Comparison of ENCODE assay signal across 24 mouse cellular contexts in the genomic region with DNA sequence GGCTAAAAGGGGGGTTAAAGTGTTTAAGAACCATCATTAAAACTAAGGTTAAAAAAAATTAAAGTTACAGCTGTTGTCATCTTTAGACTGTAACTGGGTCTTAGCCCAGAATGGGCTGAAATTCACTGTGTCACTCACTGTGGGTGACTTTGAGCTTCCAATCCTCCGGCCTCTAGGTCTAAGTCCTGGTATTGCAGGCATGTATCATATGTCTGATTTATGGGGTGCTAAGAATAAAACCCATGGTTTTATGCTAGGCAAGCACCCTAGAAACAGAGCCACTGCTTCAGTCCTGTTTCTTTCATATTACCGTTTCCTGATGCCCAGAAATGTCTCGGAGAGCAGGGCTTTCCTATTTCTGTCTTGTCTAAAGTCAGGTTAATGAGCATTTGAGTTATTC. TPM values are rescaled to one million over a fixed set of nuclear protein-coding genes. Genes with fewer than 3 reads are reported as not detected.
"Had no signal": no experiment of that assay in that cellular context is flagged by ENCODE, and none has a peak within 500 bp of the region (broad histone marks: within the 10 kb centered on the region; RNA-seq: fewer than 3 reads in every experiment).

No protein-coding gene starts in this region.

- H3K4me2 ChIP-seq: heart, embryonic 12.5 days; hindbrain, embryonic 12.5 days; hindbrain, embryonic 14.5 days; intestine, embryonic 15.5 days; limb, embryonic 15.5 days had no signal

- H3K9me3 ChIP-seq: heart, embryonic 10.5 days; hindbrain, embryonic 10.5 days; intestine, embryonic 15.5 days; limb, embryonic 15.5 days had no signal

- H3K36me3 ChIP-seq: heart, embryonic 10.5 days; heart, embryonic 12.5 days; hindbrain, embryonic 12.5 days; intestine, embryonic 15.5 days; limb, embryonic 15.5 days had no signal

- H3K27ac ChIP-seq: gastrocnemius, adult 2 months; heart, embryonic 10.5 days; hindbrain, embryonic 10.5 days; hindbrain, embryonic 12.5 days; hindbrain, embryonic 14.5 days; intestine, embryonic 15.5 days; layer of hippocampus, adult 2 months; left cerebral cortex, adult 2 months; limb, embryonic 15.5 days had no signal

- H3K4me1 ChIP-seq: intestine, embryonic 15.5 days had no signal

- H3K4me3 ChIP-seq: gastrocnemius, adult 2 months; heart, embryonic 10.5 days; heart, embryonic 12.5 days; hindbrain, embryonic 10.5 days; hindbrain, embryonic 12.5 days; intestine, embryonic 15.5 days; layer of hippocampus, adult 2 months; left cerebral cortex, adult 2 months; limb, embryonic 15.5 days had no signal

- H3K9ac ChIP-seq: forebrain, postnatal 0 days; heart, embryonic 12.5 days; hindbrain, embryonic 12.5 days; hindbrain, embryonic 14.5 days; intestine, embryonic 15.5 days; limb, embryonic 15.5 days had no signal

- H3K27me3 ChIP-seq: heart, embryonic 12.5 days; hindbrain, embryonic 12.5 days; intestine, embryonic 15.5 days; limb, embryonic 15.5 days had no signal

- ATAC-seq: forebrain, postnatal 0 days; hindbrain, embryonic 16.5 days; inflammation-experienced regulatory T-cells, adult 6 months; intestine, embryonic 15.5 days; intestine, postnatal 0 days had no signal

- DNase-seq: forebrain, postnatal 0 days; gastrocnemius, adult 2 months; gastrocnemius, postnatal 10 days; gastrocnemius, postnatal 25 days; heart, postnatal 10 days; heart, postnatal 4 days; kidney, adult 18-20 months; kidney, adult 8-10 months; kidney, postnatal 10 days; kidney, postnatal 25 days; kidney, postnatal 4 days had no signal

RNA-seq across cellular contexts. Expression of gene Tmem132c, which starts 52.1 kb away (rescaled TPM):
- polyA plus RNA-seq: liver, adult 2 months had no signal
